Mouse (Mus musculus): ENCODE results near the gene Iqch. TPM values are rescaled to one million over a fixed set of nuclear protein-coding genes. Genes with fewer than 3 reads are reported as not detected.
A peak's percentile ranks its signal among the peaks of the same experiment; 100 is the strongest.

The Iqch gene
- polyA plus RNA-seq, 1 experiment from 2014 or later: 0.14 TPM

- Histone ChIP-seq H3K27me3 (ENCODE audit: control insufficient read depth, insufficient read depth, low read length) (no peaks in the 10 kb centered on the region), H3K36me3 (ENCODE audit: control insufficient read depth, insufficient read depth) (no peaks in the 10 kb centered on the region), H3K27ac (ENCODE audit: low read length) (peak overlapping the region; percentile 80), H3K4me2 (ENCODE audit: low read depth, low read length) (peak overlapping the region; percentile 90), H3K9ac (ENCODE audit: low read length) (peak overlapping the region; percentile 95), H3K9me3 (replicated peaks; ENCODE audit: control insufficient read depth, low read length) (no peaks in the 10 kb centered on the region), H3K4me3 (ENCODE audit: low read length) (peak overlapping the region; percentile 66), H3K4me1 (ENCODE audit: control insufficient read depth, insufficient read depth, low read length) (peaks cover 12% of the 10 kb centered on the region)
- 3% methylated on average over 8 of the region's 8 CpGs for WGBS
- ATAC-seq (replicated peaks; ENCODE audit: extremely low read depth, insufficient read depth, low FRiP score): peak; percentile 24
Measured at GRCm38 (mm10) chr9:63399463-63399815, 202.9 kb downstream of the Iqch start.

GRCm38 (mm10) chr9:63398611-63399462, 203.5 kb downstream of the Iqch start, which contains the start of gene 2300009A05Rik:
2300009A05Rik (minus strand) TSS chr9:63399246.
- Histone ChIP-seq H3K9me3 (replicated peaks; ENCODE audit: control insufficient read depth, low read length) (no peaks in the 10 kb centered on the region), H3K36me3 (ENCODE audit: control insufficient read depth, insufficient read depth) (no peaks in the 10 kb centered on the region), H3K9ac (ENCODE audit: low read length) (peak within 1 kb of the TSS; percentile 95), H3K4me2 (ENCODE audit: low read depth, low read length) (peak within 1 kb of the TSS; percentile 90), H3K27ac (ENCODE audit: low read length) (peak within 1 kb of the TSS; percentile 98), H3K4me1 (ENCODE audit: control insufficient read depth, insufficient read depth, low read length) (peaks cover 12% of the 10 kb centered on the region), H3K4me3 (ENCODE audit: low read length) (peak within 1 kb of the TSS; percentile 66), H3K27me3 (ENCODE audit: control insufficient read depth, insufficient read depth, low read length) (no peaks in the 10 kb centered on the region)
- peak; percentile 99 for ATAC-seq (replicated peaks; ENCODE audit: extremely low read depth, insufficient read depth, low FRiP score)
- WGBS: under 1% methylated on average over 74 of the region's 74 CpGs

- Histone ChIP-seq H3K27ac (ENCODE audit: low read length) (no peak overlapping the region), H3K9ac (ENCODE audit: low read length) (no peak overlapping the region), H3K4me3 (ENCODE audit: low read length) (no peak overlapping the region), H3K4me2 (ENCODE audit: low read depth, low read length) (no peak overlapping the region), H3K27me3 (ENCODE audit: control insufficient read depth, insufficient read depth, low read length) (no peaks in the 10 kb centered on the region), H3K4me1 (ENCODE audit: control insufficient read depth, insufficient read depth, low read length) (peaks cover 12% of the 10 kb centered on the region), H3K9me3 (replicated peaks; ENCODE audit: control insufficient read depth, low read length) (no peaks in the 10 kb centered on the region), H3K36me3 (ENCODE audit: control insufficient read depth, insufficient read depth) (no peaks in the 10 kb centered on the region)
- WGBS: 65% methylated on average over 7 of the region's 7 CpGs
- ATAC-seq (replicated peaks; ENCODE audit: extremely low read depth, insufficient read depth, low FRiP score): no peak
Measured at GRCm38 (mm10) chr9:63395612-63396011, 206.7 kb downstream of the Iqch start.

GRCm38 (mm10) chr9:63391307-63391706, 211.0 kb downstream of the Iqch start:
- WGBS: 59% methylated on average over 2 of the region's 2 CpGs

GRCm38 (mm10) chr9:63382761-63383160, 219.5 kb downstream of the Iqch start:
- H3K4me1 ChIP-seq (ENCODE audit: control insufficient read depth, insufficient read depth, low read length): peaks cover 5% of the 10 kb centered on the region; the same call in 1 of the 2 replicates
- WGBS: 85% methylated on average over 4 of the region's 4 CpGs
- no peaks in the 10 kb centered on the region for H3K27me3 ChIP-seq (ENCODE audit: control insufficient read depth, insufficient read depth, low read length)
- no peak for ATAC-seq (replicated peaks; ENCODE audit: extremely low read depth, insufficient read depth, low FRiP score)
- no peak overlapping the region for H3K27ac ChIP-seq (ENCODE audit: low read length)
- no peak overlapping the region for H3K9ac ChIP-seq (ENCODE audit: low read length)
- no peaks in the 10 kb centered on the region for H3K9me3 ChIP-seq (replicated peaks; ENCODE audit: control insufficient read depth, low read length)
- no peak overlapping the region for H3K4me2 ChIP-seq (ENCODE audit: low read depth, low read length)
- H3K36me3 ChIP-seq (ENCODE audit: control insufficient read depth, insufficient read depth): no peaks in the 10 kb centered on the region
- H3K4me3 ChIP-seq (ENCODE audit: low read length): no peak overlapping the region

More at GRCm38 (mm10) chr9:63391307-63391706, 211.0 kb downstream of the Iqch start:
- no peak overlapping the region for H3K4me3 ChIP-seq (ENCODE audit: low read length)
- no peak overlapping the region for H3K9ac ChIP-seq (ENCODE audit: low read length)
- H3K4me1 ChIP-seq (ENCODE audit: control insufficient read depth, insufficient read depth, low read length): peaks cover 6% of the 10 kb centered on the region
- no peak overlapping the region for H3K27ac ChIP-seq (ENCODE audit: low read length)
- no peak overlapping the region for H3K4me2 ChIP-seq (ENCODE audit: low read depth, low read length)
- ATAC-seq (replicated peaks; ENCODE audit: extremely low read depth, insufficient read depth, low FRiP score): no peak
- H3K36me3 ChIP-seq (ENCODE audit: control insufficient read depth, insufficient read depth): no peaks in the 10 kb centered on the region
- no peaks in the 10 kb centered on the region for H3K27me3 ChIP-seq (ENCODE audit: control insufficient read depth, insufficient read depth, low read length)
- H3K9me3 ChIP-seq (replicated peaks; ENCODE audit: control insufficient read depth, low read length): no peaks in the 10 kb centered on the region

GRCm38 (mm10) chr9:63380326-63380725, 222.0 kb downstream of the Iqch start:
- H3K9ac ChIP-seq (ENCODE audit: low read length): no peak overlapping the region
- H3K9me3 ChIP-seq (replicated peaks; ENCODE audit: control insufficient read depth, low read length): no peaks in the 10 kb centered on the region
- H3K27me3 ChIP-seq (ENCODE audit: control insufficient read depth, insufficient read depth, low read length): no peaks in the 10 kb centered on the region
- no peak overlapping the region for H3K27ac ChIP-seq (ENCODE audit: low read length)
- H3K4me2 ChIP-seq (ENCODE audit: low read depth, low read length): no peak overlapping the region
- no peaks in the 10 kb centered on the region for H3K36me3 ChIP-seq (ENCODE audit: control insufficient read depth, insufficient read depth)
- no peak overlapping the region for H3K4me3 ChIP-seq (ENCODE audit: low read length)
- H3K4me1 ChIP-seq (ENCODE audit: control insufficient read depth, insufficient read depth, low read length): peaks cover 18% of the 10 kb centered on the region
- ATAC-seq (replicated peaks; ENCODE audit: extremely low read depth, insufficient read depth, low FRiP score): no peak
- WGBS: 80% methylated on average over 3 of the region's 3 CpGs

- peak overlapping the region; percentile 90 for H3K27ac ChIP-seq (ENCODE audit: low read length)
- H3K9me3 ChIP-seq (replicated peaks; ENCODE audit: control insufficient read depth, low read length): no peaks in the 10 kb centered on the region
- 0 out of 2 replicates have a peak, but pooled peaks cover 2% of the 10 kb centered on the region for H3K36me3 ChIP-seq (ENCODE audit: control insufficient read depth, insufficient read depth)
- H3K4me2 ChIP-seq (ENCODE audit: low read depth, low read length): peak overlapping the region; percentile 98
- H3K9ac ChIP-seq (ENCODE audit: low read length): peak overlapping the region; percentile 92
- peaks cover 27% of the 10 kb centered on the region for H3K4me1 ChIP-seq (ENCODE audit: control insufficient read depth, insufficient read depth, low read length)
- no peaks in the 10 kb centered on the region for H3K27me3 ChIP-seq (ENCODE audit: control insufficient read depth, insufficient read depth, low read length)
- peak overlapping the region; percentile 87 for H3K4me3 ChIP-seq (ENCODE audit: low read length)
- ATAC-seq (replicated peaks; ENCODE audit: extremely low read depth, insufficient read depth, low FRiP score): no peak
- WGBS: 17% methylated on average over 8 of the region's 8 CpGs
Measured at GRCm38 (mm10) chr9:63378174-63378573, 224.1 kb downstream of the Iqch start.

- Histone ChIP-seq H3K9me3 (replicated peaks; ENCODE audit: control insufficient read depth, low read length) (no peaks in the 10 kb centered on the region), H3K27ac (ENCODE audit: low read length) (peak within 1 kb of the TSS; percentile 90), H3K4me3 (ENCODE audit: low read length) (peak within 1 kb of the TSS; percentile 87), H3K27me3 (ENCODE audit: control insufficient read depth, insufficient read depth, low read length) (no peaks in the 10 kb centered on the region), H3K36me3 (ENCODE audit: control insufficient read depth, insufficient read depth) (0 out of 2 replicates have a peak, but pooled peaks cover 2% of the 10 kb centered on the region), H3K4me2 (ENCODE audit: low read depth, low read length) (peak within 1 kb of the TSS; percentile 98), H3K4me1 (ENCODE audit: control insufficient read depth, insufficient read depth, low read length) (peaks cover 30% of the 10 kb centered on the region), H3K9ac (ENCODE audit: low read length) (peak within 1 kb of the TSS; percentile 92)
- under 1% methylated on average over 58 of the region's 58 CpGs for WGBS
- peak; percentile 89 for ATAC-seq (replicated peaks; ENCODE audit: extremely low read depth, insufficient read depth, low FRiP score)
Measured at GRCm38 (mm10) chr9:63377270-63378142, 224.8 kb downstream of the Iqch start, which contains the start of gene Map2k5. Map2k5 (minus strand) TSS chr9:63377902.
